Mouse (Mus musculus) forebrain, postnatal 0 days (tissue): Measurements from ENCODE around the gene Ifit1bl1. TPM values are rescaled to one million over a fixed set of nuclear protein-coding genes. Genes with fewer than 3 reads are reported as not detected.
A peak's percentile ranks its signal among the peaks of the same experiment; 100 is the strongest.
"Not testable (repeated sequence)": the region's sequence is repeated elsewhere in the genome, so short reads cannot be mapped to it uniquely, and the experiment has no call there.

ENCODE experiments used
- ATAC-seq: fragments of 200-750 bp; cut with Nextera tagmentation; 2 replicates; pipeline ENCODE4 v1.8.0; 2017; ENCODE audit warnings: mild to moderate bottlenecking, moderate library complexity
- DNase-seq: peaks from one replicate; pipeline ENCODE4 v3.0.0-alpha.2; 2015
- H3K27ac ChIP-seq: fragments of 300-500 bp; sonication (generic); 2 replicates; pipeline ENCODE4 v1.5.1; 2014; ENCODE audit warnings: low read depth, mild to moderate bottlenecking, antibody characterized with exemption, low read length, moderate library complexity, mixed read lengths
- H3K27me3 ChIP-seq: fragments of 300-500 bp; sonication (generic); 2 replicates; pipeline ENCODE4 v1.6.1; 2014; ENCODE audit warnings: mild to moderate bottlenecking, low read length, mixed read lengths; ENCODE audit not compliant: insufficient read depth
- H3K36me3 ChIP-seq: fragments of 300-500 bp; sonication (generic); 2 replicates; pipeline ENCODE4 v1.6.1; 2014; ENCODE audit warnings: mild to moderate bottlenecking, moderate library complexity; ENCODE audit not compliant: insufficient read depth
- H3K4me1 ChIP-seq: fragments of 300-500 bp; sonication (generic); 2 replicates; pipeline ENCODE4 v1.6.1; 2014; ENCODE audit warnings: antibody characterized with exemption; ENCODE audit not compliant: insufficient read depth
- H3K4me2 ChIP-seq: fragments of 300-500 bp; sonication (generic); 2 replicates; pipeline ENCODE4 v1.6.1; 2014; ENCODE audit warnings: low read depth, mild to moderate bottlenecking, moderate library complexity
- H3K4me3 ChIP-seq: fragments of 300-500 bp; sonication (generic); 2 replicates; pipeline ENCODE4 v1.5.1; 2014; ENCODE audit warnings: low read depth, low read length, mixed read lengths
- H3K9ac ChIP-seq: fragments of 300-500 bp; sonication (generic); 2 replicates; pipeline ENCODE4 v1.6.1; 2014; ENCODE audit warnings: mild to moderate bottlenecking
- H3K9me3 ChIP-seq: fragments of 300-500 bp; sonication (generic); 2 replicates; pipeline ENCODE4 v1.6.1; 2016; ENCODE audit warnings: low read length
- CTCF ChIP-seq: sonication (generic); IDR thresholded peaks from 2 replicates; pipeline ENCODE4 v1.5.1; 2016; ENCODE audit warnings: antibody characterized with exemption, control low read depth, low read depth
- WGBS: fragments of 180-500 bp; shearing (Covaris S2); extraction: QIAGEN DNeasy Blood & Tissue Kit; methylation state at CpG from one replicate; pipeline ENCODE4 v1.1.7; 2014; 5-methylcytosine and 5-hydroxymethylcytosine counted together
- polyA plus RNA-seq: library from polyadenylated mRNA; unstranded; fragments of >200 nt; fragmentation: Nextera tagmentation; extraction: Ambion mirVana; gene quantifications from 2 replicates; pipeline ENCODE4 v1.2.1, GENCODE M21; 2015
- total RNA-seq: library from RNA; depleted of rRNA; stranded (reverse); fragments of >200 nt; gene quantifications from 2 replicates; pipeline ENCODE4 v1.2.3, GENCODE M21; 2014

Gene Ifit1bl1
- total and polyA plus RNA-seq, 2 experiments from 2014 or later = 1.6 to 1.8 TPM

DNA sequence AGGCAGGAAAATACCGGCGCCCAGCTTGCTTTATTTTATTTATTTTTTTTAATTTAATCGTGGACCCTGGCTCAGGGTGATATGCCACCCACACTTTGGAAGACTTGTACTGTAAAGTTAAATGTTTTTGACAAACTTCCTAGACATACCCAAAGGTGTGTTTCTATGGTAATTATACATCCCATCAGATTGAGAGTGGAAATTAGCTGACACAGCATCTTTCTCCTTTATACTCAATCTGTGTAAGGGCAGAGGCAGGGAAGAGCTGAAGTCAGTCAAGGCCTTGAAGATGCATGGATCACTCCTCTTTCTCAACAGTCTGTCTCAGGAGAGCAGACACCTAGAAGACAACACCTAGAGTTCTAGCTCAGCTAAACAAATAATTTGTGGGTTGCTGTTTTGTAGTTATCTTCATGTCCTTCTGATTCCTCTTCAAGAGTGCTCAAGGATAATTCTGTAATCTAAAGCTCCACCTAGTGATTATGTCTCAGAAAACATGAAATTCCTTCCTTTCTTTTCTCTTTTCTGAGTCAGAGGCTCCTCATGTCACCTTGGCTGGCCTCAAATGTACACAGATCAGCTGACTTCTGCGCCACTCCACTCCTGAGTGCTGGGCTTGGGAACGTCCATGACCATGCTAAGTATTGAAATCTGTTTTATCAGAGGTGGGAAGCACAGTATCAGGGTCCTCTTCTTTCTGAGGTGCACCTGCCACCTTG is 15.9 kb downstream of the Ifit1bl1 start:
- peak; percentile 6 for DNase-seq
- H3K27me3 ChIP-seq, H3K4me2 ChIP-seq, H3K36me3 ChIP-seq, H3K27ac ChIP-seq, H3K4me3 ChIP-seq, H3K9me3 ChIP-seq, H3K4me1 ChIP-seq, ATAC-seq, H3K9ac ChIP-seq: not testable (repeated sequence)
- WGBS = 77% methylated on average over 5 of the region's 5 CpGs
- peak; percentile 22; the same call in 1 of the 2 replicates for TF ChIP-seq CTCF

DNA sequence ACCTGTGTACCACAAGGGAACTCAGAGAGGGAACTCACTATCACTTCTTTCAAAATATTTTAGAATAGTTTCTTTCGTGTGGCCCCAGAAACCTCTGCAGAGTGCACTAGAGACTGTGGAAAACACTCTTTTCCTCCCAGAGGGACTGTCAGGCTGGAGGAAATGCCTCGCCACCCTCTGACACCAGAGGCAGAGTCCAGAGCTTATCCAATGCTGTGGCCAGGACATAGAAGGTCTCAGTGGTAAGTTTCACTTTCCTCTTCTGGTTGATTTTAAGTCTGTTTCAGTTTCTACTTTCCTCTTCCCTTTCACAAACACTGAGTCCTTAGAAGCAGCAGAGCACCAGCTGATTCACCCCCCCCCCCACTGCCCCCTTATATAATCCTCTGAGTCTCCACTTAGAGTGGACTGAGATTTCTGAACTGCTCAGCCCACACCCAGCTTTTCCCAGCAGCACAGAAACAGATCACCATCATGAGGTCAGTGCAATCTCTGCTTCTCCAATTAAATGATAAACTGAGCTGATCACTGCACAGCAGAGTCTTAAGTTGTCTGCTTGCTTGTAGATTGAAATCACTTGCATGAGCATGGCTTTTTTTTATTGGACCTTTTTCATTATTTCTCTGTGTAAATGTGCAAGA is 18.5 kb downstream of the Ifit1bl1 start, which contains the start of gene Ifit3:
TSS of gene Ifit3 (plus strand) at position 406 of the 641 bp plus-strand sequence.
- not testable (repeated sequence) for H3K27me3 ChIP-seq, H3K4me2 ChIP-seq, H3K4me3 ChIP-seq, H3K27ac ChIP-seq, ATAC-seq, H3K9ac ChIP-seq, H3K4me1 ChIP-seq, DNase-seq, H3K36me3 ChIP-seq, H3K9me3 ChIP-seq
- WGBS = 63% methylated on average over 2 of the region's 2 CpGs

DNA sequence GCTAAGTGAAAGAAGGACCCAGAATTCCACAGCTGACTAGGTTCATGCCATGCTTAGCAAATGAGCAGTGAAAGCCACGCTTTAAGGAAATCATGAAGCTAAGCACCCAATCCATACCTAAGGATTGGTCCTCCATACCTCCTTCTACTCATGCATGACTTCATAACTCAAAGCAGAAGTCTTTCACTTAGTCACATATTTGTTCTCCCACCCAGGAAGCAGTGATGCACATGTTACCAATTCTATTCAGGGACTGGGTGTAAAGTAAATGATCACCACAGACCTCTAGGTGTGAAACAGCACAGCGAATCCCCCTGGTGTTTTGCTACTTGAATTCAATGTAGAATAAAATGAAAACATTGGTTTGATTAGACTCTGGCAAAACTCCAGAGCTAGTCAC is 19.1 kb downstream of the Ifit1bl1 start:
- not testable (repeated sequence) for ATAC-seq, H3K4me3 ChIP-seq, H3K9ac ChIP-seq, DNase-seq, H3K4me2 ChIP-seq, H3K9me3 ChIP-seq, H3K27me3 ChIP-seq, H3K4me1 ChIP-seq, H3K36me3 ChIP-seq, H3K27ac ChIP-seq
- 64% methylated on average over 2 of the region's 2 CpGs for whole genome bisulfite sequencing

DNA sequence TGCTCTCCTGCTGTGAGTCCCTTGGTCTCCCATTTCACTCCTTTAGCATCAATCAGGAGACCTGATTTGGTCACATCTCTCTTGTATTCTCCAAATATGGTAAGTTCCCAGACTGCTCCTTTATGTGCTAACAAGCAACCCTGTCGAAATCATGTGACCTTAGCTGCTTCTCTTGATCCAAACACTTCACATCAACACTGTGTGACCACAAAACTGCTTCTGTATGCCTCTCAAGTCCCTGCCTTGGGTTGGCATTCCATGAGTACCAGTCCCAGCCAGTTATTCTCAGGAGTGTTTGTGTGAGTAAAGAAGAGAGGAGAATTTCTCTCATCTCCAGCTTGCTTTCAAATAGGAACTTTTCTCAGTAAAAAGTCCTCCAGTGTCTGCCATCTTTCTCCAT is 24.6 kb downstream of the Ifit1bl1 start:
- H3K9ac ChIP-seq = no peak overlapping the region
- H3K9me3 ChIP-seq = no peaks in the 10 kb centered on the region
- ATAC-seq (no peak), DNase-seq (no peak)
- 50% methylated on average over 1 of the region's 1 CpGs for WGBS
- H3K4me2 ChIP-seq = no peak overlapping the region
- H3K4me1 ChIP-seq = no peaks in the 10 kb centered on the region
- no peaks in the 10 kb centered on the region for H3K27me3 ChIP-seq
- H3K36me3 ChIP-seq = no peaks in the 10 kb centered on the region; the same call in 1 of the 2 replicates
- TF ChIP-seq CTCF = no peak
- H3K4me3 ChIP-seq = no peak overlapping the region
- no peak overlapping the region for H3K27ac ChIP-seq

DNA sequence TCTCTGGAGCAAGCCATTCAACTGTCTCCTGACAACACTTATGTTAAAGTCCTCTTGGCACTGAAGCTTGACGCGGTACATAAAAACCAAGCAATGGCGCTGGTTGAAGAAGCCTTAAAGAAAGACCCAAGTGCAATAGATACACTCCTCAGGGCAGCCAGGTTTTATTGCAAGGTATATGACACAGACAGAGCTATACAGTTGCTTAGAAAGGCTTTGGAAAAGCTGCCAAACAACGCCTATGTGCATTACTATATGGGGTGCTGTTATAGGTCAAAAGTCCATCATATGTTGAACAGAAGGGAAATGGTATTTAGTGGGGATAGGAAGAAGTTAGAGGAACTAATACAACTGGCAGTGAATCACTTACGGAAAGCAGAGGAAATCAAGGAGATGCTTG is 28.1 kb downstream of the Ifit1bl1 start:
- WGBS = 93% methylated on average over 5 of the region's 5 CpGs
- no peak overlapping the region for H3K9ac ChIP-seq
- TF ChIP-seq CTCF = no peak
- H3K36me3 ChIP-seq = no peaks in the 10 kb centered on the region; the same call in 1 of the 2 replicates
- ATAC-seq (no peak), DNase-seq (no peak)
- H3K4me3 ChIP-seq = no peak overlapping the region
- no peaks in the 10 kb centered on the region for H3K4me1 ChIP-seq
- H3K27me3 ChIP-seq = no peaks in the 10 kb centered on the region
- H3K4me2 ChIP-seq = no peak overlapping the region
- H3K27ac ChIP-seq = no peak overlapping the region
- no peaks in the 10 kb centered on the region for H3K9me3 ChIP-seq

DNA sequence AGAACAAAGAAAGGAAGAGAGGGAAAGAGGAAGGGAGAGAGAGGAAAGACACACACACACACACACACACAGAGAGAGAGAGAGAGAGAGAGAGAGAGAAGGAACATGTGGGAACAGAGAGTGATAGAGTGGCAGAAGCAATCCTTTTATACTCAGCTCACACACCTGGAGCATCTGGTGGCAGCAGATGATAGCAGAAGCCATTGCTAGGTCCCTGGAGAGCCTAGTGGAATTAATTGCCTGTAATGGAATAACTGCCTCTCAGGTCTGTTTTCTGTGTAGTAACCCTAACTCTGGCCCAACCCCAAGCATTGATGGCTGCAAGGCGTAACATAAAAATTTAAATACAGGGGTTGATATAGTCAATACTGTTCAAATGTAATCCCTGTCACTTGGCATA is 30.7 kb downstream of the Ifit1bl1 start:
- H3K27me3 ChIP-seq = no peaks in the 10 kb centered on the region
- no peak overlapping the region for H3K9ac ChIP-seq
- H3K9me3 ChIP-seq = no peaks in the 10 kb centered on the region
- no peaks in the 10 kb centered on the region for H3K4me1 ChIP-seq
- 93% methylated on average over 1 of the region's 1 CpGs for WGBS
- H3K4me3 ChIP-seq = no peak overlapping the region
- DNase-seq = no peak
- H3K4me2 ChIP-seq = no peak overlapping the region
- TF ChIP-seq CTCF = no peak
- no peak for ATAC-seq
- H3K27ac ChIP-seq = no peak overlapping the region
- no peaks in the 10 kb centered on the region; the same call in 1 of the 2 replicates for H3K36me3 ChIP-seq

DNA sequence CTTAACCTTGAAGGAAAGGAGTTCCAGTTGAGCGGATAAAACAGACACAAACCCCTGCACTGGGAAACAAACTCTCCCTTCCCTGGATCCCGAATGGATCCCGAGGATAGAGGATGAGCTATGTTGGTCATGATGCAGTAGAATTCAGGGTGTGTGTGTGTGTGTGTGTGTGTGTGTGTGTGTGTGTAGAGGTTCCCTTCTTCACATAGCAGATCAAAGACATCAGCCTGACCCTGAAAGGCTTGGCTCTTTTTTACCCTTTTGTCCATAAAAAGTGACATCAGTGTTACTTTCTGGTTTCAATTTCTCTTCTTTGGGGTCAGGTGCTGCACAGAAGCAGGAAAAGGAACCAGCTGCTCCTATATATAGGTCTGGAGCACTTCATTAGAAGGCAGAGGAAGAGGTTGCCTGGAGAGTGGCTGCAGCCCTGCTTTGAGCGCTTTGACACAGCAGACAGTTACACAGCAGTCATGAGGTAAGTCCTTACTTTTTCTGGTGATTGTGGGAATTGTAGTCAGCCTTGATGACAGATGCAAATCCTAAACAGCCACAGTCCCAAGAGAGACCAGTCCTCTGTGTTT is 31.8 kb downstream of the Ifit1bl1 start:
- DNase-seq (no peak), ATAC-seq (no peak; the same call in 1 of the 2 replicates)
- 75% methylated on average over 4 of the region's 4 CpGs for WGBS
- no peaks in the 10 kb centered on the region for H3K9me3 ChIP-seq
- H3K4me2 ChIP-seq = no peak overlapping the region
- no peak overlapping the region for H3K4me3 ChIP-seq
- H3K36me3 ChIP-seq = no peaks in the 10 kb centered on the region; the same call in 1 of the 2 replicates
- no peak overlapping the region for H3K27ac ChIP-seq
- no peak overlapping the region for H3K9ac ChIP-seq
- no peaks in the 10 kb centered on the region for H3K27me3 ChIP-seq
- no peaks in the 10 kb centered on the region for H3K4me1 ChIP-seq
- TF ChIP-seq CTCF = no peak
